Mouse (Mus musculus): ENCODE results near the gene Mfap5.

DNA sequence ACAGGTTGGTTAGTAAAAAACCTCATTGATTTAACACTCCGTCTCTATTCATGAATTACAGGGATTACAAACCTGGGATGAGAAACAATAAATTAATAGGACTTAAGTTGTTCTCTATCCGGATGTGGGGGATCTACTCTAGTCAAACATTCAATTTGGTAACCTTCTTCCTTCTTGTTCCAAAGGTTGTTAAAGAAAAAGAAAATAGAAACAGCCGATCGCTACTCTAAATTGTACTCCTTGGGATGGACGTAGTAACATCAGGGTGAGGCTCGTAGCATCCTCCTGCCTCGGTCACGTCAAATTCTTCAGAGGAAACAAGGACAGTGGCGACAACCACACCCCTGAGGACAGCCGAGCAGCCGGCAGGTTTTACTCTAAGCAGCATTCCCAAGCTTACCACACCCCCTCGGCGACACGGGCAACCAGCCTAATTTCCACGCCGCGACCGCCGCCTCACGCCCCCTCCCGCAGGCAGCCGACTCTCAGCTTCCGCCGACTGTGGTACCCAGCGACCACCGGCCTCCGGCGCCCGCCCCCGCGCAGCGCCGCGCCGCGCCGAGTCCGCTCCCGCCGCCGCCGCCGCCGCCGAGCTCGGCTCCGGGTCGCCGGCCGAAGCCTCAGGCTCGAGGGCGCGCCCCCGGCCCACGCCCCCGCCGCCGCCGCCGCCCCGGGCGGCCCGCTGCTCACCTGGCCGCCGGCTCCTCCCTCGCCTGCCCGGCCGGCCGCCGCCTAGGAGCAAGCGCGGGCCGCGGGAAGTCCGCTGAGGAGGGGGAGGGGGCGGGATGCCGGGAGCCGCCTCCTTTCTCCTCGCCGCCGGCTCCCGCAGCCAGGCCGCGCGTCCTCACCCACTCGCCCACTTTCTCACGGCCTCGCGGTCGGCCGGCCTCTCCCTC lies 20.0 kb upstream of the Mfap5 start:
- no peak for TF ChIP-seq CTCF (conservative IDR thresholded peaks at IDR 0.05 in 1 of 2, IDR thresholded peaks at IDR 0.05 in 1 of 2; ENCODE audit: low read depth in 2 of 2, low read length in 2 of 2)
- TF ChIP-seq POLR2A (IDR thresholded peaks at IDR 0.05; ENCODE audit: low read depth, low read length): no peak
- no peak for TF ChIP-seq HCFC1 (IDR thresholded peaks at IDR 0.05; ENCODE audit: low read depth, low read length)
- TF ChIP-seq USF1 (IDR thresholded peaks at IDR 0.05; ENCODE audit: low read depth, low read length): no peak
- TF ChIP-seq CHD2 (IDR thresholded peaks at IDR 0.05; ENCODE audit: low read length): no peak
- no peak for TF ChIP-seq RAD21 (IDR thresholded peaks at IDR 0.05; ENCODE audit: low read depth, low read length)
- TF ChIP-seq EP300 (IDR thresholded peaks at IDR 0.05; ENCODE audit: low read length): no peak
- no peak for TF ChIP-seq UBTF (IDR thresholded peaks at IDR 0.05; ENCODE audit: low read depth, low read length)
- no peak for TF ChIP-seq ETS1 (conservative IDR thresholded peaks at IDR 0.05; ENCODE audit: low read depth, low read length)
- TF ChIP-seq MAFK (IDR thresholded peaks at IDR 0.05; ENCODE audit: insufficient replicate concordance, low read length): no peak
- no peak for TF ChIP-seq TCF12 (IDR thresholded peaks at IDR 0.05; ENCODE audit: low read depth, low read length)
- no peak for TF ChIP-seq POLR2AphosphoS2 (IDR thresholded peaks at IDR 0.05; ENCODE audit: low read depth, low read length)
